Mouse (Mus musculus) mature B cell (primary cell): ENCODE results near the gene Scyl1.

ENCODE experiments used
- in situ Hi-C: fragments of 300-500 bp; cut with MboI; formaldehyde crosslinking; loops from 2 replicates; pipeline ENCODE4 v1.14.3; 2019

Scyl1 gene

DNA sequence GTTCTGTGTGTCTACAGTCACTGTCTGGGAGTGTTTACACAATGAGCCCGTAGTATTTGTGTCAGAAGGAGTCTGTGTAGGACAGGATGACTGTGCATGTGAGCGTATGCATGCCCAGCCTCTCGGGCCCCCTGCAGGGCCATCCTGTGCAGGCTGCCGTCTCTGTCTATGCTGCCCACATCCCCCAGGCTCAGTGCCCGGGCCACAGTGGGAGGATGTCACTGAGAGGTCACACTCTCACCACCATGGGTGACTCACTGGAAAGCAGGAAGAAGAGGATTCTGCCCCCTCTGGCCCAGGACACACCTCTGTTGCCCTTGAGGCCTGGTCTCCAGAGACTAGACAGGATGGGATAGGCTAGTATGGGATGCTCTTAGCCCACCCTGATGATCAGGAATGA is 27.6 kb downstream of the Scyl1 start:
- in situ Hi-C loops: no loop called here

DNA sequence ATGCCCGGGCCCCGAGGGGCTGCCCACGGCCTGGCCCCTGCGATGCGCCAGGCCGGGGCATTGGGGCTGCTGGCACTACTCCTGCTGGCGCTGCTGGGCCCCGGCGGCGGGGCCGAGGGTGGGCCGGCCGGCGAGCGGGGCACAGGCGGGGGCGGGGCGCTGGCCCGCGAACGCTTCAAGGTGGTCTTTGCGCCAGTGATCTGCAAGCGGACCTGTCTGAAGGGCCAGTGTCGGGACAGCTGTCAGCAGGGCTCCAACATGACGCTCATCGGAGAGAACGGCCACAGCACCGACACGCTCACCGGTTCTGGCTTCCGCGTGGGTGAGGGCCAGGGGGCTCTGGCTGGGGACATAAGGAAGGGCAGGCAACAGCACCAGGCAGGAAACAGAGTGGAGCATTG is 29.0 kb downstream of the Scyl1 start:
- in situ Hi-C loops: no loop called here

DNA sequence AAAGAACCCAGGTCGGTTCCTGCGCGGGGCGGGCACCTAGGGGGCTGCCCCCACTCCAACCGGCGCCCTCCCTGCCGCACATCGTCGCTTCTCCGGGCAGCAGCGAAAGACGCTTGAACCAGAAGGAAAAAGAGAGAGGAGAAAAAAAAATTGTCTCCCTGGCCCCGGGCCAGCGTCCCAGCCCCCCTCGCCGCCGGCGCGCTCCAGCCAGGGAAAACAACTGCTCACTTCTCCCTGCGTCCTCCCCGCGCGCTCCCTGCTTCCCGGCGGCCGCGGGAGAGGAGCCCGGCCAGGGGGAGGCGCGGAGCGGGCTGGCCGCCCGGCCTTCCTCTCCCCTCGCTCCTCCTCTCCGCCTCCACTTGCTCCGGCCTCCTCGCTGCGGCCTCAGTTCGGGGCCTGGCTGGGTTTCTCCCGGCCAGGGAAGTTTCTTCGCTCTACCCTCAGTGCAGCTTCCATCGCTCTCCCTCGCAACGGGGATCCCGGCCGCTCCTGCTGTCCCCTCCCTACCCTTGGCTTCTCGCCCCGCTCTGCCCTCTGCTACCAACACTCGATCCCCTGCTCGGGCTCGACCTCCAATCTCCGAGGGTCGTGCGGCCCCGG is 29.5 kb downstream of the Scyl1 start:
- in situ Hi-C loops: no loop called here

DNA sequence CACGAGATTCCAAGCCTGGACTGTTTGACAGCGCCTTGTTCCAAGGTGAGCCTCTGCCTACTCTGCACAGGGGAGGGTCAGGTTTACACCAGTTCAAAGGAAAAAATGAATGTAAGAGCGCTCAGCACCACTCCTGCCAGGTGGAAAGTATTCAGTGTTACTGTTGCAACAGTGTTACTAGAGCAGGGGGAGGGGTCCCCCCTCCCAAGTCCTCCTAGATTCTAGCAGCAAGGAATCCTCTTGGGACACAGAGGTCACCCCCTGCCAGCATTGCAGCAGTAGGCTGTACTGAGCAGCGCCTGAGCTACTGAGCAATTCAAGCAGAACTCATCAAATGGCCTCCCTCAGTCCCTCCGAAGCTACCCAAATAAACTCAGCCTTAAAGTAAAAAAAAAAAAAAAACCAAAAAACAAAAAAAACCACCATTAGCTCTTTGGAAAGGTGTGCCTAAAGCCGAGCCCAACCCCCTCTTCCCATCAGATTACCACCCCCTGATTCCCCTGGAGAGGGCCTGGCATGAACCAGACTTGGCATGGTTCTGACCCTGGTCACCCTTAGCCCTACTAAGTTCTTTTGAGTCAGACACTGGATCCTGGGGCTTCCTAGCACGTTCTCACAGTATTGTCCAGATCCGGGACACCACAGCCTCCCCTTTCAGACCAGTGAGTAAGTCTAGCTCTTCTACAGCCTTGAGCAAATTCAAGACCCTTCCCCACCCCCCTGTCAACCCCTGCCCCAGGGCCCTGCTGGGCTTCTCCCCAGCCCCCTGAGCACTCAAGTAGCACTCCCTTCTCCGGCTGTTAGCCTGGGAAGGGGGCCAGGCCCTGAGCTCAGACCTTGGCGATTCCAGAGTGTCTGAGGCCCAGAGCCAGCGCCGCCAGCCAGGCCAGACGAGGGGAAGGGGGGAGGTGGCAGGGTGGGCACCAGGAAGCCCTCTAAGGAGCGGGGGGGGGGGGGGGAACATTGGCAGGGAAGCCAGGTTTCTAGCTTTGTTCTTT is 30.6 kb downstream of the Scyl1 start, which contains the start of gene Ltbp3:
Gene Ltbp3 (plus strand): TSS at position 585 of the 998 bp plus-strand sequence.
- in situ Hi-C loops: no loop called here

DNA sequence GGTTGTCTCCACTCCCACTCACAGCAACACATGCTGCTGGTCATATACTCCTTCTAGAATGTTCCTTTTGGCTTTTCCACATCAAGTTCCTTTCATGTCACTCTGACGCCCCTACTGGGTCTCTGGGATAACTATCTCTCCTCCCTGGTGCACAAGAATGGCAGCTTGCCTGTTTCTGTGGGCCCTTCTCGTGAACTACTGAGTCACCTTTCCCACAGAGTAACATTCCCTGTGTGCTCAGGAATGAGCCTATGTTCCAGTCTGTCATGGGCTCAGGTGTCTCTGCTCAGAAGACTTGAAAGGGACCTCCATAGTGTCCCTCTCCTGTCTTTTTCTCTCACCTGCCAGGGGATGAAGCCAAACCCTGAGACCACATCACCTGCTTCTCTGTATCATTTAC is 31.8 kb downstream of the Scyl1 start:
- in situ Hi-C loops: no loop called here

DNA sequence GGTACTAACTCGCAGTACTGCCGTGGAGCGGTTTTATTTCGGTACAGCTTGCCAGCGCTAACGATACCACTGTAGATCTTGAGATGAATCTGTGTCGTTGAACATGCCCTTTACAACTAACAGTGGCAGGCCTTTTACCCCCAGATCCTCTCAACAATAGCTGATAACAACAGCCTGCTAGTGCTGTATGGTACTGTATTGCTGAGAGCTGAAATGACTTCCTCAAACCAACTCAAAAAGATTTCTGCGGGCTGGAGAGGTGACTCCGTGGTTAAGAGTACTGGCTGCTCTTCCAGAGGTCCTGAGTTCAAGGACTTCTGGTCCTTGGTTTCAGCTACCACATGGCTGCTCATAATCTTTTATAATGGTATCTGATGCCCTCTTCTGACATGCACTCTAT is 36.9 kb downstream of the Scyl1 start:
- in situ Hi-C loops: no loop called here

DNA sequence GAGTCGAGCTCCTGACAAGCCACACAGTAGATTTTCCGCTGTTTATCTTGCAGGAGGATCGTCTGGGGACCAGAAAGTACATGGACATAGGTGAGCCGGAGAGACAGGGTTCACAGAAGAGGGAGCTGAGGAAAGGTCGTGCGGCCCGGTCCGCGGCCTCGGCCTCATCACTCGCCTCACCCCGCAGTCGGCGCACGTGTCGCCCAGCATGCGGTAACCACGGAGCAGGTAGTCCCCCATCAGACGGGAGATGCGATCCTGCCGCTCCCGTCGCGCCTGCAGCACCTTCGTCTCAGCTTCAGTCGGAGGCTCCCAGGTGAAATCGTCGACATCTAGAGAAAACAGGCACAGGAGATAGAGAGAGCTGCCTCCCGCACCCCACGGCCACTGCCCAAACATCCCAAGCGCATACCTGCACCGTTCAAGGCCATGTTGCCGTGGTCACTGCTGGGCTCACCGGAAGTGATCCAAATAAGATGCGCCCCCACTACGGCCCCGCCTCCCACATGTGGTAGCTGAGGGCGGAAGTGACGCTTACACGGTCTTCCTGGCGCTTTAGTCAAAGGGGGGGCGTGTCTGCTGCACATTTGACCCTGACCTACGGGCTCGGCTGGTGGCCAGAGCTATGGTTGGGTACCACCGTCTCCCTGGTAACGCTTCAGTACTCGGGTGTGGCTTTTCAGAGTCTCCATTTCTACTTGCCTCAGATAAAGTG is 39.8 kb downstream of the Scyl1 start:
- in situ Hi-C loops: no loop called here

DNA sequence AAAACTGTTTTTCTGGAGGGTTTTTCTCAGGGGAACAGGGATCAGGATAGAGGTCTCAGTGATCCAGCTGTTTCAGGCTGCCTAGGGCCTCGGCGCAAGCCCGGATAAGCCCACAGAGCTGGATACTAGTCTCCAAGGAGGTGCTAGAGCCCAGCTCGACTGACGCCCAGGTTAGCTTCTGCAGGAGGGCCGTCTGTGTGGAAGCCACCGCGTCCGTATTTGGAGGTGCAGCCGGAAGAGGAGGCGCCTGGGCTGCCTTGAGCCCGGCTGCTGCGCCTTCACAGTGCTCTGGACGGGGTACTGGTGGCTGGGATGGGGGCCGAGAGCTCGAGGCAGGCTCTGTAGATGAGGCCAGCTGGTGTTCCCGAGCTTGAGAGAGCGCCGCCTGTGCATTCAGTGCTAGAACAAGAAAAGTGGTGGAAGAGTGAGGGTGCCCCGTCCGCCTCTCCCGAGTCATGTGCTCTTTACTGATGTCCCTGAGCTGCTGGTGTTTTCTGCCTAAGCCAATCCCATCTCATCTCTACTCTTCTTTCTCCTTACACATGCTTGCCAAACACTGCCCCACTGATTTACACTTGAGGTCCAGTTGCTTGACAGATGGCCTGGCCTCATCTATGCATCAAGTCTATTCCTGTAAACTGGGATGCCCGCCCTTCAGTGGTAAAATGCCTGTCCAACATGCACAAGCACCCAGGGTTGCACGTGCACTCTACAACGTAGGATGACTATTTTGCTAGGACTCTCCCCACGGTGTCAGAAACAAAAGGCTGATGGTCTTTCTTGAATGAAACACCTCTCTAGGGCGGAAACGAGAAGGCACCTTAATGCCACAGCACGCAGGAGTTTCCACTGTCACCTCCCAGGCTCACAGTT is 40.7 kb downstream of the Scyl1 start:
- in situ Hi-C loops: no loop called here

DNA sequence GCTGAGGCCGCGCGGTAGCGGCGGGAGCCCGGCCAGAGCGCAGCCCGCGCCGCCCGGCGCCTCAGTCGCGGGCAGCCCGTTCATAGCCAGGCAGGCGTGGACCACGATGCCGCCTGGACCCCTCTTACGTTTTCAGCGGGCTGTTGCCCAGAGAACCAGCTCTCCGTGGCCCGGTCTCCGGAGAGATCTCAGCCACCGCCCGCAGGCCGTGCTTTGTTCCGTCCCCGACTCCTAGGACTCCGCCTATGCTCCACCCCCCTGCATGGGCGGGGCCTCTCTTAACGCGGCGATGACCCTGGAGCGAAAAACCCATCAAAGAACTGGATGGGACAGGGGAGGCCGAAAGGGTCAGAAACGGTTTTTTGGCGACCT is 41.8 kb downstream of the Scyl1 start, which contains the start of gene Fam89b:
Gene Fam89b (minus strand): TSS at position 210 of the 372 bp plus-strand sequence.
- in situ Hi-C loops: no loop called here

DNA sequence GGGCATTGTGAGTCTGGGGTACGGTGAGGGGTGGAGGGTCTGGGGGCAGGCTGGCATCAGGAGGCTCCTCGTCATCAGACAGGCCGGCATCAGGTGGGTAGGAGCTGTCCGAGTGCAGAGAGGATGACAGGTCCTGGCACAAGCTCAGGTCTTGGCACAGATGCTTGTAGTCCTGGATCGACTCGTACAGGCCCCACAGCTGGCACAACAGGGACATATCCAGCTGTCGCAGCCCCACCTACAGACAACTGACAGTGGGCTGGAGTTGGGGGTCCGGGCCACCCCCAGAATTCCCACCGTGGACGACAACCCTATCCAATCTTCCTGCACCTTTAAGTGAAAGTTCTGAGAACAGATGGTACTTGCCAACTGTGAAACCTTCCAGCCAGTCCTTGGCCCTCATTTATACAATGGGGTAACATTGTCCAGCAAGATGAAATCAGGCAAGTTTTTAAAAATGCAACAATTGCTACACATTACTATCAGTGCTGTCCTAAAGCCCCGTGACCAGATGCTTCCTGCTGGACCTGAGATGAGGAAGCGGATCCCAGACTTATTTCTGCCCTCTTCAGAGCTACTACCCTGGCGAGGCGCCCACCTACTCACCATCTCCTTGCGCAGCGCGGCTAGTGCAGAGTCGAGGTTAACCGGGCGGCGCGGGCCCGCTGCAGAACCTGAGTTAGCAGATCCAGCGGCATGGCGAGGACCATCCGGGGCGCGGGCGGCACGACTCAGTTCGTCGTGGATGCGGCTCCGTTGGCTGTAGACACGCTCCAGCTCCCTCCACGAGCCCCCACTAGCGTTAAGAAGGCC is 42.4 kb downstream of the Scyl1 start:
- in situ Hi-C loops: no loop called here

DNA sequence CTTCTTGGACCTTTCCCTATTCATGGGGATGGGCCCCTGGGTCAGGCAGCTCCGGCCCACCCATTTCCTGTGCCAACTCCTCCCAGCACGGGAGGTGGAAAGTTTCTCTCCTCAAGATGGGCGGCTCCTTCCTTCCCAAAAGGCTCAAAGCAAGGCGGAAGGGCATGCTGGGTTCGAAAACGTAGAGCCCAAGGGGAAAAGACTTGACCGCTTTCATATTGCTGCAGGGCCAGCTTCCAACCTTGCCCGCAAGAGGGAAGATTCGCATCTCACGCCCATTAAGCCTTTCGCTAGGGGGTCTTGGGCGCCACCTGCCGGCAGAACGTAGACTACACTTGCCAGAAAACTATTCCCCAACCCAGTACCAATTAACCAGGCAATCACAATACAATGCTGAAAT is 43.5 kb downstream of the Scyl1 start:
- in situ Hi-C loops: no loop called here

DNA sequence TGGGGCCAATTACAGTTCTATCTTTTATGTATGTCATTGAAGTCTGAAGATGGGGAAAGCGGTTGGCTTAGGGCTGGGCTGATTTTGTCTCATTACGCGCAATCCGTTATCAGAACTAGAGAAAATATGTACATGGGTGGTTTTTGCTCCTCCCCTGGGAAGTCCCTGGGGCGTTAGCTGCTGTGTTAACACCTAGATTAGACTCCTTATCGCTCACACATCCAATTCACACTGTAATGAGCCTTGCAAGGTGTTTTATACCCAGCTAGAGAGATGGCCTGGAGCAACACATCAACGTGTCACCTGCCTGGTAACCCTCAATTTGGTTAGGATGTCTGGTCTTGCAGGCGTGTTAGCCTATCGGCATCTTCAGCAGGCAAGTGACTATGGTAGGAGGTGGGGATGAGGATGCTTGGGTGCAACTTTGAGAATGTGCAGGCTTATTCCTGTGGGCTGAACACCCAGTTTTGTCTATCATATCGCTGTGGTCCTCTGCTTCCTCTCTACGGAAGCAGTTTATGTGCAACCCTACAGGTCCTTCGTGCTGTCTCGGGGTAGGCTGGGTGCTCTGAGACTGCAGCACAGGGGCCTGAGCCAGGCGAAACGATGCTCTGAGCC is 44.1 kb downstream of the Scyl1 start:
- in situ Hi-C loops: no loop called here

DNA sequence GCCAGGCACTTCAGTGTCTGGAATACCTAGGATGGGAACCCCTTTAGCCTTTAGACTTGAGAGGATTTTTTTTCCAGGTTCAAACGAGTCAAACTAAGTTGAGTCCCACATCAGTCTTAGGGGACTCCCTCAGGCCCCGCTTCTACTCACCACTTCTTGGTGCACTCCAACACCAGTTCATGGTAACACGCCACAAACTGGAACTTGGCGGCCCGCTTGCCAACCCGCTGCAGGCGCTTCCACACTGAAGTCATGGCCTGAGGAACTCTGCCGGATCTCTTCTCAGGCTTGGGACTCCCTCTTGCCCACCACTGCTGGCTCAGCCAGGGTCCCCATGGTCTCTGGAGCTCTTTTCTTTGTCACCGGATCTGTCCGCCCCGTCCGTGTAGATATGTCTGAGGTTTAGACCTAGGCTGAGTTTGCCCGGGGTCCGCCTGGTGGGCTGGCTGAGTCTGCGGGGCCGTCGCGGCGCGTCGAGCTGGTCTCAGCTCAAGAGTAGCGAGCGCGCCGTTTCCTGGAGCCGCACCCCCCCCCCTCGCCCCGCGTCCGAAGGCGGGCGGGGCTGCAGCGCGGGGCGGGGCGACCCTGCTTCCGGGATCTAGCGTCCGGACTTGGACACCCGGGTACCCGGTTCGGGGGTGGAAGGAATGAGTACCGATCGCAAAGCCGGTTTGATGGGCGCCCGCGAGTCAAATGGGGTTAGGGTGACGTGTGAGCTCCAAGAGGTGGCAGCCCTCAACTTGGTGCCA is 45.3 kb downstream of the Scyl1 start, which contains the start of gene Ehbp1l1:
Gene Ehbp1l1 (minus strand): TSS at position 551 of the 749 bp plus-strand sequence.
- in situ Hi-C loops: no loop called here

DNA sequence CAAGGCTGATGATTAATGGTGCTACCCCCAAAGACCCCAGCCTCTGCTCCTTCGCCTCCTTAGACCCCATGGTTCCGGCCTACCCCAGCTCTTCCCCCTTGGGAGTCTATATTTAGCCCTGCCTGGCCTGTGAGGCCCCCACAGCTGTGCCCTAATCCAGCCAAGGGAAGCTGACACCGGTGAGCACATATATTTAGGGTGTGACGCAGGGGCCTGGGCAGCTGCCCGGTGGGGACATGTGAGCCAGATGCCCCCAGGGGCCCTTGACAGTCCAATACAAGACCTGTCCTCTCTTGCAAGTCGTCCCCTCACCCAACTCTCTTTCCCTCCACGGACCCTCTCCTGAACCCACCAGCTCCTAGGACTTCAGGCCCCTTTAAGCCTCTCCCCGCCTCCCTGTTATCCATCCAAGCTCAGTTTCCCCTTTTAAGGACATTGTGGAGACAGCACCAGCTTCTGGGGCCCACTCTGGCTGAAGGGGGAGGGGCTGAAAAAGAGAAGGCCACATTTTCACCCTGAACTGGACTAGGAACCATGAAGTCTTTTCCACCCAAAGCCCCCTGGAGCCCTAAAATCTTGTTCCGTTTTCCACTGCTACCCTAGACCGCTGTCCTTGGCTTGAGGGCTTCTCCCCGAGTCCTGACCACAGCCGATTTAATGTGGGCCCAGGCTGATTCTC is 46.1 kb downstream of the Scyl1 start:
- in situ Hi-C loops: no loop called here

DNA sequence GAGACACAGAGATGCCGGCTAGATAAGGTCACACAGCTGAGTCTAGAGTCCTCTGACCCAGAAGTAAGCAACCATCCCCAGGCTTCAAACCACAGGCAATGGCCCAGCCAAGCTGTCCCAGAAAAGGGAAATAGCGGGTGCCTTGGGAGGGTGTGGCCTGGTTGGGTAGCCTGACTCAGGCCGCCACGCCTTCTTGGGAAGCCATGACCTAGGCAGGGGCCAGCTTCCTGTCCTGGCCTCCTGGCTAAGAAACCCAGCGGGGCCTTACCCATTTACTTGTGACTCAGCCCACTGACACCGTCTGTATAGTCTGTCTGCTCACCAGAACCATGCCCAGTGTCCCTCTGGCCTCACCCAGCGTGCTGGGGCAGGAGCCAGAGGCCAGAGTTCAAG is 46.7 kb downstream of the Scyl1 start:
- in situ Hi-C loops: no loop called here

DNA sequence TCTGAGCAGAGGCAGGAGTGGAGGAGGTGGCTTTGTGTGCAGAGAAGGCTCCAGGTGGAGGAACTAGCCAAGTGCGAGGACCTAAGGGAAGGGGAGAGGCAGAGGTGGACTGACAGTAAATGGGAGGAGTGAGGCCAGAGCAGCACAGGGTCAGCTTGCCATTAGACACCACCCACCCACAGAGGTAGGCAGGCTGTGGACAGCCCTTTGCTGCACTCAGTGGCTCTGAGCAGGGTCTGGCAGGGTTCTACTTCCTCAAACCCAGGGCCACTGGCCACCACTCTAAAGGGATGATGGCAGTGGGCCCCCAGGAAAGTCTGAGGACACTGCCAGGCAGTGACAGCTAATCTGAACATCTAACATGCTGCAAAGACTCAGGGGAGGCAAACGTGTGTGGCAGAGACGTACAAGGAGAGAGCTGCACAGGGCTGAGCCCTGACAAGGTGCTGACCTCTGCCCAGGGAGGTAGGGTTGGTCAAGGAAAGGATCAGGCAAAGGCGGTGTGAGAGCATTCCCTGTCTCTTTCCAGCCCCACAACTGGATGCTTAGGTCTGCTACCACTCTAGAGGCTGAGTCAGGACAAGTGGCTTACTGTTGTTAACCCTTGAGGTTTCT is 47.2 kb downstream of the Scyl1 start:
- in situ Hi-C loops: no loop called here

DNA sequence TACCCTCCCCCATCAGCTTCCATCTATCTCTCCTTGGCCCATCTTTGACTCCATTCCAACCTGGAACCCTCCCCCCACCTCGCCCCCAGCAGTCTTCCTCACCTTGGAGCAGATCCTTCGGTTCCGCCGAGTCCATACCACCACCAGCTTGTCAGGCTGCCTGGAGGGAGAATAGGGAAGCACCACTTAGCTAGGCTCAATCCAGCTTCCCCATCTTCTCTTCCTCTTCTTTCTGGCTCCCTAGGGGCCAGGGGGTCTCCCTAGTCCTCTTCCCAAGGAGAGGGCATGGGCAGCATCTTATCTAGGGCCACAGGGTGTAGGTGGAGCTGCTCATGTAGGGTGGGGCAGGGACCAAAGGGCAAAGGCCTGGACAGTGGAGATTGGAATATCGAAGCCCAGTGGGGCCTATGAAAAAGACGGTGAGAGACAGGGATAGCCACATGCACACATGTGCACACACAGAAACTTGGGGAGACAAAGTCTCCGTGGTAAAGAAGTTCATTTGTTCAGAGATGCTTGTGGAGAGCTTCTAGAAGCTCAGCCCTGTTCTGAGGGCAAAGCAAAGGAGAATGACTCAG is 48.3 kb downstream of the Scyl1 start:
- in situ Hi-C loops: no loop called here

DNA sequence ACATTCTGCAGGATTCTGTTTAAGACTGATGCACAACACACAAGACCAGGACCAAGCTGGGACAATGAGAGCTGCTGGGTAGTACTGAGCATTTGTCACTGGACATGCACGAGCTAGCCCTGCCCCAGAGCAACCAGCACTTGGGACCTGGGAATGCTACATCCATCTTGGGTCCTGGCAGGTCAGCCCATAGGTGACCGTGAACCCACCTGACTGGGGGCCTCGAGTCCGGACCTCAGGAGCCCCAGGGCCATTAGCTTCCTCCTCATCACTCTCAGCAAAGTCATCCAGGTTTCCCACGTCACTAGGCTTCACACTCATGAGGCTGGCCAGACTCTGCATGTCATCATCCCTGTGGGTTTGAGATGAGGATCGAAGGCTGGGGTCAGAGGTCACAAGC is 50.0 kb downstream of the Scyl1 start:
- in situ Hi-C loops: no loop called here
